Mouse (Mus musculus) retina, embryonic 14.5 days (tissue): ENCODE results near the gene Rhox4e.
"Not testable (repeated sequence)": the region's sequence is repeated elsewhere in the genome, so short reads cannot be mapped to it uniquely, and the experiment has no call there.

Experiments used
- DNase-seq: peaks from one replicate; pipeline ENCODE4 v3.0.0-alpha.2; 2015; ENCODE audit warnings: low spot score

The Rhox4e gene

GRCm38 (mm10) chrX:37557112-37557511, at the start of gene Rhox4e:
Rhox4e (plus strand) TSS chrX:37557412.
- DNase-seq = not testable (repeated sequence)

- not testable (repeated sequence) for DNase-seq
Measured at GRCm38 (mm10) chrX:37514059-37514458, 43.2 kb upstream of the Rhox4e start, which contains the start of gene Rhox4d. Rhox4d (plus strand) TSS chrX:37514359.

GRCm38 (mm10) chrX:37530152-37530551, 27.1 kb upstream of the Rhox4e start, which contains the start of gene Rhox2e:
Rhox2e (plus strand) TSS chrX:37530452.
- DNase-seq = not testable (repeated sequence)

GRCm38 (mm10) chrX:37541719-37542118, 15.5 kb upstream of the Rhox4e start, which contains the start of gene Rhox3e:
Rhox3e (plus strand) TSS chrX:37542019.
- DNase-seq = not testable (repeated sequence)

GRCm38 (mm10) chrX:37571105-37571504, 13.9 kb downstream of the Rhox4e start, which contains the start of gene Rhox2f:
Rhox2f (plus strand) TSS chrX:37571405.
- not testable (repeated sequence) for DNase-seq

- DNase-seq = not testable (repeated sequence)
Measured at GRCm38 (mm10) chrX:37572638-37573037, 15.4 kb downstream of the Rhox4e start.

- DNase-seq = not testable (repeated sequence)
Measured at GRCm38 (mm10) chrX:37580692-37581091, 23.5 kb downstream of the Rhox4e start, which contains the start of gene Rhox3f. Rhox3f (plus strand) TSS chrX:37580992.

GRCm38 (mm10) chrX:37607604-37608003, 50.4 kb downstream of the Rhox4e start, which contains the start of gene Rhox4f:
Rhox4f (minus strand) TSS chrX:37607704.
- DNase-seq = not testable (repeated sequence)
